Mouse (Mus musculus) 416B (cell line): ENCODE data around the gene Vmp1.
A peak's percentile ranks its signal among the peaks of the same experiment; 100 is the strongest.

Experiments
- DNase-seq: peaks from one replicate; pipeline ENCODE4 v3.0.0; 2011; ENCODE audit warnings: low read depth

Vmp1 gene

GRCm38 (mm10) chr11:86570261-86570746 is 113.3 kb downstream of the Vmp1 start:
- no peak for DNase-seq

- DNase-seq, result peak; percentile 75
Observed at GRCm38 (mm10) chr11:86568425-86568824, 115.2 kb downstream of the Vmp1 start.

GRCm38 (mm10) chr11:86558258-86558657 is 125.4 kb downstream of the Vmp1 start:
- DNase-seq, result no peak

- DNase-seq, result no peak
Observed at GRCm38 (mm10) chr11:86553525-86553924, 130.1 kb downstream of the Vmp1 start.

- peak; percentile 58 for DNase-seq
Observed at GRCm38 (mm10) chr11:86547412-86547811, 136.2 kb downstream of the Vmp1 start.

- no peak for DNase-seq
Observed at GRCm38 (mm10) chr11:86545556-86545955, 138.1 kb downstream of the Vmp1 start.

GRCm38 (mm10) chr11:86544639-86545299 is 138.9 kb downstream of the Vmp1 start, which contains the start of the genes Rps6kb1 and Tubd1:
Rps6kb1 (minus strand) TSS chr11:86544805.
Tubd1 (plus strand) TSS chr11:86544991.
- peak; percentile 100 for DNase-seq

- peak; percentile 35 for DNase-seq
Observed at GRCm38 (mm10) chr11:86543960-86544638, 139.5 kb downstream of the Vmp1 start.

- no peak for DNase-seq
Observed at GRCm38 (mm10) chr11:86542851-86543250, 140.8 kb downstream of the Vmp1 start.

- DNase-seq, result no peak
Observed at GRCm38 (mm10) chr11:86540476-86540845, 143.2 kb downstream of the Vmp1 start.

- no peak for DNase-seq
Observed at GRCm38 (mm10) chr11:86539716-86540475, 143.7 kb downstream of the Vmp1 start.

GRCm38 (mm10) chr11:86538786-86539185 is 144.8 kb downstream of the Vmp1 start:
- DNase-seq, result no peak

GRCm38 (mm10) chr11:86534201-86534910 is 149.3 kb downstream of the Vmp1 start:
- DNase-seq, result peak; percentile 55
